Mouse (Mus musculus): ENCODE measurements around the gene Usp9y. TPM values are rescaled to one million over a fixed set of nuclear protein-coding genes. Genes with fewer than 3 reads are reported as not detected.

Usp9y gene
- total RNA-seq (2021) = not detected

DNA sequence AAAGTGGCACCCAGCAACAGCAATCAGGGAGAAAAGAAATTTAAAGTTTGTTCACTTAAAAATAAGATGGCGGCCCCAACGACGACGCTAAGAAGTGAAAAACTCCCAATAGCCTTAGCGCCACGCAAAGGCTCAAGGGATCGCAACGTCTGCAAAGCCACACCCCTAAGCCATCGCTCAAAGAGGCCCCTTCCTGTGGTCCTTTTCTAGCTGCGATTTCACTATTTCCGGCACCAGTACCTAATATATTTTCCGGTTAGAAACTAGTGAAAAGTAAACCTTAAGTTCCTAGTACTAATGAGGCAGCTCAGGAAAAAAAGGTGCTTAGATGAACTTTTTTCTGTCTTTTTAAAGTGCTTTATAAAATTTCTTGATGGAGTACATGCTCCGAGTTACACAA is at the start of gene Usp9y:
TSS of gene Usp9y (minus strand) at position 101 of the 400 bp plus-strand sequence.
- DNase-seq (ENCODE audit: extremely low spot score in 1 of 2, low spot score in 1 of 2) = no peak

DNA sequence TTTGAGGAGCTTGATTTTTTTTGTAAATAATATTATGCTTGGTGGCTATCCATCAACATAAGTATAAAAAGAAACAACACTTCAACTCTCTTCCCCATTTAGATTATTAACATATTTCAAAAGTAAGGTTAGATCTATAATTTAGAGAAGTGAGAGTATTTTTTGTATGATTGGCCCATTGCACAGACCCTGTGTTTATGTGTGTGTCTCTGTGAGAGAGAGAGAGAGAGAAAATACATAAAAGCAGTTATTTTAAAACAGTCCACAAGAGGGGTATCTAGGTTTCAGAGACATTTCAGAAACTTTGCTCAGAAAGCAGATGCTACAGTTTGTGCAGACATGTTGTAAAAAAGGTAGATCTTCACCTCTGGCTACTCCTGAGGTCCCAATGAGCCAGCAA is 165.9 kb downstream of the Usp9y start:
- no peak for DNase-seq (ENCODE audit: extremely low spot score in 1 of 2, low spot score in 1 of 2)

DNA sequence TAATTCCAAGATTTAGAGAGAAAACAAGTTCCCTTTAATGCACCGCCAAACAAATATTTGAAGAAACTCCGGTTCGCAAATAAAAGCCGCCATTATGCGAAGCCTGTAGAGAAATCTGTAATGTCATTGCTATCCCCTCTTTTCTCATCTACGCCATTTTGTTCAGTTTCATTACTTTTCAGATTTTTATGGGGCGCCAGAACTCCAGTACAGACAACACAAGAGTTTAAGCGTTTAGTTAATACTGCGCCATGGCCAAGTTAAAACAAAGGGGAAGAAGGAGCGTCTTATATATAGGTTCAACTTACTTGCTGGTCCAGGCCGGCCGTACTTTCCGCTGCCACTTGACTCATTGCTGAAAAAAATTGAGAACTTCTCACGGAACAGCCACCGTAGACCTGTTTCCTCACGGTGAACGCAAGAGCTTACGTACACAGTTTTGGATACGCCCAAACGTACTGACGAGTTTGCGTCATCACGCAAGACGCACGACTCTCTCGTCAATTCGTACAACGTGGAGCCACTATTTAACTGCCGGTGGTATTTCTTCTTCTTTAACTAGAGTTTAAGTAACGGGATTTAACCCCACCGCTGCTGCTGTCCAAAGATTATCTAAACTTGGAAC is 173.3 kb downstream of the Usp9y start, which contains the start of gene Ddx3y:
TSS of gene Ddx3y (minus strand) at position 459 of the 625 bp plus-strand sequence.
- no peak for DNase-seq (ENCODE audit: extremely low spot score in 1 of 2, low spot score in 1 of 2)

DNA sequence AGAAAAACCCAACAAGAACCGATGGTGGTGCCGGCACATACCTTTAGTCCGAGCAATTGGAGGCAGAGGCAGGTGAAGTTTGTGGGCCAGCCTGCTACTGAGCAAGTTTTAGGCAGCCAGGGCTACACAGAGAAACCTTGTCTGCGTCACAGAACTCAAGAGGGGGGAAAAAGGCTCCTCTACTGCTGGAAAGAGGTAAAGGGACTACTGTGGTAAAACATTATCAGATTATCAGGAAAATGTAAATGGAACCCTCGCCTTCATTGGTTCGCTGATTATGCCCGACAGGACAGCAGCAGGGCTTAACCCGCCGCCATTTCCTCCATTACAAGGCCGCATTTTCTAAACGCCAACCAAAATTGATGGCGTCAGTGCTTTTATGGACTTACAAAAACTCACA is 173.8 kb downstream of the Usp9y start:
- no peak for DNase-seq (ENCODE audit: extremely low spot score in 1 of 2, low spot score in 1 of 2)

Other genes with a start within 250 kb of the Usp9y start
- 10 to 100 TPM in 1 of 2 experiments, not detected in 1; 23.2 TPM for gene Uty, start 214.0 kb downstream of the Usp9y start, total RNA-seq (2021)
- gene Ddx3y, start 173.2 kb downstream of the Usp9y start, total RNA-seq (2021) = 10 to 100 TPM in 1 of 2 experiments, not detected in 1; 50.1 TPM

All from layer of hippocampus, postnatal 25 days (tissue).